Mouse (Mus musculus) spleen, adult 2 months (tissue): ENCODE measurements around the gene Patz1. TPM values are rescaled to one million over a fixed set of nuclear protein-coding genes. Genes with fewer than 3 reads are reported as not detected.

Experiments
- DNase-seq, 2 experiments: peaks; one replicate each; pipeline versions ENCODE4 v3.0.0 to v3.0.0-alpha.2; 2012 to 2021; ENCODE audit warnings: low spot score in 2 of 2, low read depth in 1 of 2
- H3K27ac ChIP-seq: fragments of 200-500 bp; 2 replicates; pipeline ENCODE4 v1.5.1; 2012; ENCODE audit warnings: low read length, inconsistent platforms; ENCODE audit not compliant: insufficient read depth
- H3K27me3 ChIP-seq: fragments of 200-500 bp; 2 replicates; pipeline ENCODE4 v1.6.1; 2012; ENCODE audit warnings: mild to moderate bottlenecking, moderate library complexity, low read length, inconsistent platforms; ENCODE audit not compliant: control insufficient read depth, insufficient read depth
- H3K36me3 ChIP-seq: fragments of 200-500 bp; 2 replicates; pipeline ENCODE4 v1.6.1; 2012; ENCODE audit warnings: mild to moderate bottlenecking, low read length, inconsistent platforms; ENCODE audit not compliant: control insufficient read depth, insufficient read depth
- H3K4me1 ChIP-seq: fragments of 200-500 bp; 2 replicates; pipeline ENCODE4 v1.6.1; 2011; ENCODE audit warnings: inconsistent platforms; ENCODE audit not compliant: control insufficient read depth, insufficient read depth, insufficient read length
- H3K4me3 ChIP-seq: fragments of 200-500 bp; 2 replicates; pipeline ENCODE4 v1.5.1; 2011; ENCODE audit warnings: mild to moderate bottlenecking, inconsistent platforms; ENCODE audit not compliant: insufficient read depth, insufficient read length; ENCODE audit errors: extremely low read depth
- CTCF ChIP-seq: fragments of 200-500 bp; IDR thresholded peaks from 2 replicates; pipeline ENCODE4 v1.5.1; 2011; ENCODE audit warnings: mild to moderate bottlenecking, inconsistent platforms; ENCODE audit not compliant: insufficient read depth, insufficient read length, insufficient replicate concordance; ENCODE audit errors: extremely low read depth
- POLR2A ChIP-seq: fragments of 200-500 bp; IDR thresholded peaks from 2 replicates; pipeline ENCODE4 v1.6.1; 2011; ENCODE audit warnings: low read depth, low read length, inconsistent platforms
- WGBS: fragments of 180-500 bp; shearing (Covaris S2); methylation state at CpG from one replicate; pipeline ENCODE4 v1.1.7; 2018; 5-methylcytosine and 5-hydroxymethylcytosine counted together
- polyA plus RNA-seq: library from polyadenylated mRNA; depleted of rRNA; stranded (reverse); fragments of >200 nt; gene quantifications from 2 replicates; pipeline ENCODE4 v1.2.3, GENCODE M21; 2012

Gene Patz1
- polyA plus RNA-seq, 1 experiment, result 44.9 TPM

- no peak overlapping the region for H3K27ac ChIP-seq
Measured at GRCm38 (mm10) chr11:3297871-3298812, 9.5 kb downstream of the Patz1 start.

GRCm38 (mm10) chr11:3298813-3299185 lies 10.1 kb downstream of the Patz1 start:
- H3K36me3 ChIP-seq, result peaks cover 43% of the 10 kb centered on the region
- no peak for DNase-seq
- no peak overlapping the region for H3K27ac ChIP-seq
- peaks cover 3% of the 10 kb centered on the region; the same call in 1 of the 2 replicates for H3K4me1 ChIP-seq
- H3K27me3 ChIP-seq, result no peaks in the 10 kb centered on the region
- TF ChIP-seq CTCF, result no peak
- TF ChIP-seq POLR2A, result no peak
- H3K4me3 ChIP-seq, result no peak overlapping the region
- 76% methylated on average over 14 of the region's 14 CpGs for WGBS

More at GRCm38 (mm10) chr11:3297871-3298812, 9.5 kb downstream of the Patz1 start:
- no peak overlapping the region for H3K4me3 ChIP-seq
- peaks cover 8% of the 10 kb centered on the region; the same call in 1 of the 2 replicates for H3K4me1 ChIP-seq
- DNase-seq, result no peak
- H3K27me3 ChIP-seq, result no peaks in the 10 kb centered on the region
- TF ChIP-seq CTCF (no peak), POLR2A (no peak)
- WGBS, result 46% methylated on average over 10 of the region's 10 CpGs
- peaks cover 47% of the 10 kb centered on the region for H3K36me3 ChIP-seq

- no peak for DNase-seq
- Histone ChIP-seq H3K36me3 (peaks cover 37% of the 10 kb centered on the region), H3K4me1 (0 out of 2 replicates have a peak, but pooled peaks cover 3% of the 10 kb centered on the region), H3K4me3 (no peak overlapping the region), H3K27me3 (no peaks in the 10 kb centered on the region), H3K27ac (no peak overlapping the region)
- TF ChIP-seq CTCF, result no peak
- TF ChIP-seq POLR2A, result no peak
- 88% methylated on average over 5 of the region's 5 CpGs for WGBS
Measured at GRCm38 (mm10) chr11:3301075-3301474, 12.4 kb downstream of the Patz1 start.

GRCm38 (mm10) chr11:3302385-3302784 lies 13.7 kb downstream of the Patz1 start:
- 0 out of 2 replicates have a peak, but pooled peaks cover 2% of the 10 kb centered on the region for H3K4me1 ChIP-seq
- H3K36me3 ChIP-seq, result peaks cover 37% of the 10 kb centered on the region

GRCm38 (mm10) chr11:3302792-3303191 lies 14.1 kb downstream of the Patz1 start:
- TF ChIP-seq POLR2A (no peak), CTCF (no peak)
- H3K27ac ChIP-seq, result no peak overlapping the region
- peaks cover 41% of the 10 kb centered on the region for H3K36me3 ChIP-seq
- H3K4me3 ChIP-seq, result no peak overlapping the region
- WGBS, result 80% methylated on average over 4 of the region's 4 CpGs
- no peaks in the 10 kb centered on the region for H3K4me1 ChIP-seq
- DNase-seq, result no peak
- H3K27me3 ChIP-seq, result no peaks in the 10 kb centered on the region

More at GRCm38 (mm10) chr11:3302385-3302784, 13.7 kb downstream of the Patz1 start:
- Histone ChIP-seq H3K27me3 (no peaks in the 10 kb centered on the region), H3K4me3 (no peak overlapping the region), H3K27ac (no peak overlapping the region)
- TF ChIP-seq CTCF (no peak), POLR2A (no peak)
- 89% methylated on average over 4 of the region's 4 CpGs for WGBS
- no peak for DNase-seq

- DNase-seq, result no peak
- peaks cover 49% of the 10 kb centered on the region for H3K36me3 ChIP-seq
- no peak overlapping the region for H3K4me3 ChIP-seq
- no peaks in the 10 kb centered on the region for H3K27me3 ChIP-seq
- no peak overlapping the region for H3K27ac ChIP-seq
- WGBS, result 93% methylated on average over 4 of the region's 4 CpGs
- H3K4me1 ChIP-seq, result no peaks in the 10 kb centered on the region; the same call in 1 of the 2 replicates
- no peak for TF ChIP-seq POLR2A
Measured at GRCm38 (mm10) chr11:3305821-3306220, 17.1 kb downstream of the Patz1 start.

GRCm38 (mm10) chr11:3307875-3308274 lies 19.2 kb downstream of the Patz1 start:
- no peak for DNase-seq
- peaks cover 38% of the 10 kb centered on the region for H3K36me3 ChIP-seq
- H3K27ac ChIP-seq, result no peak overlapping the region
- H3K27me3 ChIP-seq, result no peaks in the 10 kb centered on the region
- no peaks in the 10 kb centered on the region; the same call in 1 of the 2 replicates for H3K4me1 ChIP-seq
- 60% methylated on average over 3 of the region's 3 CpGs for WGBS
- no peak for TF ChIP-seq POLR2A
- TF ChIP-seq CTCF, result no peak
- no peak overlapping the region for H3K4me3 ChIP-seq
